Mouse (Mus musculus) left cerebral cortex, adult 8-10 months (tissue): ENCODE data around the gene Sass6. TPM values are rescaled to one million over a fixed set of nuclear protein-coding genes. Genes with fewer than 3 reads are reported as not detected.

Experiments
- DNase-seq, 2 experiments: peaks; one replicate each; pipeline ENCODE4 v3.0.0; 2022; ENCODE audit warnings: low spot score in 2 of 2
- total RNA-seq, 4 experiments: library from RNA; stranded (reverse); gene quantifications; 2 replicates each; pipeline ENCODE4 v1.2.4; 2022

The Sass6 gene
- total RNA-seq, 4 experiments from 2014 or later, result 6.4 to 8.3 (median 7.9) TPM

- no peak for DNase-seq
Observed at GRCm38 (mm10) chr3:116631459-116631858, 36.7 kb downstream of the Sass6 start.

DNA sequence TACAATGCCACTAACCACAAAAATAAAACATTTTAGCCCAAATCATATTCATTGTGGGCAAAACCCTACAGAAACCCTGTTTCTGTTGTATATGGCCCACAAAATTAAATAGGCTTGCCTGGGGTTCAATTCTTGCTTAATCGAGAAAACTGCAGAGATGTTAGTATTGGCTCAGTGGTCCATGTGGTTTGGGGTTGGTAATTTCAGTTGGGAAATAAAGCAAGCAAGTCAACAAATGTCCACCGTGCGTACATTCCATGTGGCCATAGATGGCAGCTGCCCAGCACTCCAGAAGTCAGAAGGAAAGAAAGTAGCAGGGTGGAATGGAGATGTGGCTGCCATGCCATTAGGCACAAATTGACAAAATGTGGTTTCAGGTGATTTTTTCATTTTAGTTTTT is 38.2 kb downstream of the Sass6 start:
- DNase-seq, result no peak

GRCm38 (mm10) chr3:116634091-116634490 is 39.3 kb downstream of the Sass6 start:
- DNase-seq, result no peak

DNA sequence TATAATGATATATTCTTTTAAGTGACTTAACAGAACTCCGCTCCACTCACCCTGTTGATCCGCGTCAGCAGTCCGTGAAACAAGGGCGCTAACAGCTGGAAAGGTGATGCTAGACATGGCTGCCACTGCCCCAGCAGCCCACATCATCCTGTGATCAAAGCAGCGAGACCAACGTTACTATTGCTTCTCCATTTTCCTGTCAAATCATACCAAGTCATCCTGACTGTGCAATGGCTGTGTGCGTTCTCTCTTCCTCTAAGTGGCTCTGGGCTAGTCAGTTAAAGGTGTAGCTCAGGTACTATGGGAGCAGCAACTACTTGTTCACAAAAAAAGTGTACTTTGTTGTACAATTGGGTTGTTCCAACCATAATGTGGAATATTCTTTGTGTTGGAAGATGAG is 40.1 kb downstream of the Sass6 start:
- DNase-seq, result no peak

DNA sequence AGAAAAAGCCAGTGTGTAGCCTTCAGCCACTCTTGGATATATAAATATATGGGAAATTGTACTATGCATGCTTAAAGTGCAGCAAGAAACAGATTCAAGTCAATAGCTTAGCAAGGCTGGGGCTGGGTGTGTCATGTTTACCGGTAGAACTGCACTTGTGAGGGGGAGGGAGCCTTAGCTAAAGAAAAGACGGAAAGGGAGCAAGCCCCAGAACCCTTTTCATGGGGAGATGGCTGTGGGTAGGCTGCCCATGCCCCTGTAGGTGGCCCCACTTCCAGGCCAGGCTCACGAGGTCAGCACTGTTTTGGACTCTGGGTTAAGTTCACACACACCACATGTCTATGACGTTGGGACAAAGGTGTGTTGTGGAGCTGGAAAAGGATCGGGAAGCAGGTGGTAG is 41.0 kb downstream of the Sass6 start:
- DNase-seq, result no peak

DNA sequence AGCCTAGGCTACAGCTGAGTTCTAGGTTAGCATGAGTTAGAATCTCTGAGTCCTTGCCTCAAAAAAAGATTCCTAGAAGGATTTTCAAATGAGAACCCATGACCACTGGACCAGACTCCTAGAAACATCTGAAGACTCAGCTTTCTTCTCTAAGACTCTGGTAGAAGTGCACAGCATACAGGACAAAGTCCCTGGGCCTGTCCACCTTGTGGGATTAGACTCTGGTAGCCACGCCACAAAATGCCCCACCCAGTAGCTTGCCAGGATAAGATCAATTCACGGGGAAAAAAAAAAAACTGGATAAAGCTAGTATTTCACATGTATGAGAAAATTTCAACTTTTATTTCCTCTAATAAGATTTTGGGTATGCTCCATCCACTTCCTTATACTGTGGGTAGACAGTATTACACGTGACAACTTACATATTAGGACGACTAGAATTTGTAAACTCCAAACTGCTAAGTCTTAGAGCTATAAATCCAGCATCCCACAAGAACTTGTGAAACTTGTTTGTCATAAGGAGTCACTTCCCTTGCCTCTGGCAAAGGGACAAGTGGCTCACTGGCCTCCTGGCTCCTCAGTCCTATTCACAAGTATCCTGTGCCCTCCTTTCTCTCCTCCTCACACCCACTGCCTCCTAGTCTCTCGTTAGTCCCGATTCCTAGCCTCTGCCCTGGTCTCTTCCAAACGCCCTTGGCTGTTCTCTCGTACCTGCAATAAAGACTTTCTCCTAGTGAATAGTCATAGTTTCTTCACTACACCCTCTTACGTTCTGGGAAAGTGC is 43.1 kb downstream of the Sass6 start:
- no peak for DNase-seq

DNA sequence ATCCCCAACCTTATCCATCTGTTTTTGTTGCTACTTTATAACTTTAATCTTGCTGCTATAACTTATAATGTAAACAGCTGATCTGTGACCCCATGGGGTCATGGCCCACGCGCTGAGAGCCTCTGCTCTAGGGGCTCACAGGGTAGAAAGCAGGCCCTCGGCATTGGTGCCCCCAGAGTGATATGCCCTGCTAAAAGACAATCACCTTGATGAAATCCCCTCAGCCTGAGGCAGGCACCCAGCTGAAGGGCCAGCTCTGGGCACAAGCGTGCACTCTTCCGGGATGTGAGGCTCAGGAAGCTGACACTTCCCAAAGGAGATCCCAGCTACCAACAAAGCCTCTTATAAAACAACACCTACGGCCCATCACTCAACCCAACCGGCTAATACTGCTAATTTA is 43.8 kb downstream of the Sass6 start:
- no peak for DNase-seq

DNA sequence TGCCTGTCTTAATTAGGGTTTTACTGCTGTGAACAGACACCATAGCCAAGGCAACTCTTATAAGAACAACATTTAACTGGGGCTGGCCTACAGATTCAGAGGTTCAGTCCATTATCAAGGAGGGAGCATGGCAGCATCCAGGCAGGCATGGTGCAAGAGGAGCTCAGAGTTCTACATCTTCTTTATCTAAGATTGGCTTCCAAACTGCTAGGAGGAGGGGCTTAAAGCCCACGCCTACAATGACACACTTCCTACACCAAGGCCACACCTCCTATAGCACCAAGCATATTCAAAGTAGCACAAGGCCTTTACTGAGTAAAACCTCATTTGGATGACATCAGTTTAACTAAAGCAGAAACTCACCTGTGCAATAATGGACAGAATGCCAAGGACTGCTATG is 45.2 kb downstream of the Sass6 start:
- no peak for DNase-seq

- no peak for DNase-seq
Observed at GRCm38 (mm10) chr3:116641811-116642371, 47.1 kb downstream of the Sass6 start.

- no peak for DNase-seq
Observed at GRCm38 (mm10) chr3:116642373-116642772, 47.6 kb downstream of the Sass6 start.

DNA sequence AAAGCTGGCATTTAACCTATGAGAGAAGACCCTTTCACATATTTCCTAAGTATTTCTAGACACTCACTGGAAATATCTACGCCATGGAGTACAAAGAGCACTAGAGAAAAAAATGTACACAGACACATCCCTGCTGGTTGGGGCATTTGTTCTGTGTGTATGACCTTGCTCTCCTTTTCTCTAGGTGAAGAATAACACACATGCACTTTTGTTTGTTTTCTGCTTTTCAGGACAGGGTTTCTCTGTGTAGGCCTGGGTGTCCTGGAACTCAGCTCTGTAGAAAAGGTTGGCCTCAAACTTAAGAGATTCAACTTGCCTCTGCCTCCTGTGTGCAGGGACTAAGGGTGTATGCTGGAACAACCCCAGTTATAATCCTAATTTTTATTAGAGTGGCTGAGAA is 51.6 kb downstream of the Sass6 start:
- no peak for DNase-seq

DNA sequence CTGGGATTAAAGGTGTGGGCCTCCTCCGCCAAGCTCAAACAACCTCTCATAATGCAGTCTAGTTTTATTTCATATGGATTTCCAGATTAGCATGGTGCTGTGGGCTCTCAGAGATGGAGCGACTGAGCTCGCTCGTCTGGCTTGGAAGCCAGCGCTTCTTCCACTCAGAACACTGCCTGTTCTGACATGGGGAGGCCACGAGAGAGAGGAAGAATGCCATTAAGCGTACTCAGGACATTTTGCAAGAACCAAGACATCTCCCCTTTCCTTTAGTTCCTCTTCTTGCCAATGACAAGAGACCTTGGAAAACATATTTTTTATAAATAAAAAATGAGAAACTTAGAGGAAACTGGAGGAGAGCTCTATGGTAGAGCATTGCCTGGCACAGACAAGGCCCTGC is 54.0 kb downstream of the Sass6 start:
- DNase-seq, result no peak

- DNase-seq, result no peak
Observed at GRCm38 (mm10) chr3:116650698-116651097, 55.9 kb downstream of the Sass6 start.

GRCm38 (mm10) chr3:116652033-116652446 is 57.3 kb downstream of the Sass6 start:
- peak in 1 of 2 experiments; percentile 8 for DNase-seq

GRCm38 (mm10) chr3:116653278-116653945 is 58.6 kb downstream of the Sass6 start:
- DNase-seq, result peak in 1 of 2 experiments; percentile 3

DNA sequence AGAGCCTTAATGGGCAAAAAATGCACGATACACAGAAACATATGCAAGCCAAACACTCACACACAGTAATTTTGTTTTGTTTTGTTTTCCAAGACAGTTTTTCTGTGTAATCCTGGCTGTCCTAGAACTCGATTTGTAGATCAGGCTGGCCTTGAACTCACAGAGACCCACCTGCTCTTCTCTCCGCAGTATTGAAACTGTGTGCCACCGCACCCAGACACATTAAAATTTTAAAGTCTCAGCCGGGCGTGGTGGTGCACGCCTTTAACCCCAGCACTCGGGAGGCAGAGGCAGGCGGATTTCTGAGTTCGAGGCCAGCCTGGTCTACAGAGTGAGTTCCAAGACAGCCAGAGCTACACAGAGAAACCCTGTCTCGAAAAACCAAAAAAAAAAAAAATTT is 59.3 kb downstream of the Sass6 start:
- peak in 1 of 2 experiments; percentile 2 for DNase-seq

GRCm38 (mm10) chr3:116656184-116656965 is 61.6 kb downstream of the Sass6 start:
- no peak for DNase-seq

DNA sequence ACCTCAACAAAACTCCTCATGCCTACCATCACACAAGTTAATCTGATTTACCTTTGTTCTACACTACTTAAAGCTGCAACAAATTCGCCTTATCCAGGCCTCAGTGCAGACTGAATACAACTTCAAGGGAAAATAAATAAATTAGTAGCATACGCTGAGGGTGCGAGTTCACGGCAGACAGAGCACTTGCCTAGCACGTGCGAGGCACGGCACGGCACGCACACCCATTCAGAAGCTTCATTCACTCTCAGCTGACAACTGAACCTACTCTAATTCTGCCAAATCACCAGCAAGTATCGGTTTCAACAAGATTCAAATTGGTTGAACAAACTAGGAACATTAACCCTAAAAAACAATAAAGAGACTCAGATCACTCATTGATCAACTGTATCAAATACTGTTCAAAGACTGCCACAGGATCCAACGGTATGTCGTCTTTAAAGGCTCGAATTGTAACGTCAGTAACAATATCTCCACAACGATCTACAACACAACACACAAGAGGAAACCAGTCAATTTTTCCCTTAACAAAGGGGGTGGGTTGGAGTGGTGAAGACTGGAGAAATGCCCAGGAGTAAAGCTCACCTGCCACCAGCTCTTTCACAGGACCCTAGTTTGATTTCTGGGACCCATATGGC is 64.3 kb downstream of the Sass6 start:
- no peak for DNase-seq

DNA sequence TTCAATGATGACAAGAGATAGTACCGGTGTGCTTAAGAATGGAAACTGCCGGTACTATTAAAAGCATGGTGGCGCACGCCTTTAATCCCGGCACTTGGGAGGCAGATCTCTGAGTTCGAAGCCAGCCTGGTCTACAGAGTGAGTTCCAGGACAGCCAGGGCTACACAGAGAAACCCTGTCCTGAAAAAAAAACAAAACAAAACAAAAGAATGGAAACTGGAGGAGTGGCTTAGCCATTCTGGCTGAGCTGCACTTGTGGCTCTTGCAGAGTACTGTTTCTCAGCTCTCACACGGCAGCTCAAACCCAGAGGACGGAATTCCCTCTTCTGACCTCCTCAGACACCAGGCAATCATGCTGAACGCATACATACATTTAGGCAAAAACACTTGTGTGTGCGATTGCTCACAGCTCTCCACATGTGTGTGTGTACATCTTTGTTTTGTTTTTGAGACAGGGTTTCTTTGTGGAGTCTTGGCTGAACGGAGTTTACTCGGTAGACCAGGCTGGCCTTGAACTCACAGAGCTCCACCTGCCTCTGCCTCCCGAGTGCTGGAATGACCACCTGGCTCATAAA is 65.2 kb downstream of the Sass6 start:
- no peak for DNase-seq

- DNase-seq, result no peak
Observed at GRCm38 (mm10) chr3:116661288-116661869, 66.6 kb downstream of the Sass6 start.
